Mouse (Mus musculus) lung, embryonic 14.5 days (tissue): ENCODE data around the gene Cobll1. TPM values are rescaled to one million over a fixed set of nuclear protein-coding genes. Genes with fewer than 3 reads are reported as not detected.

ENCODE experiments used
- ATAC-seq: fragments of 200-750 bp; cut with Nextera tagmentation; 2 replicates; pipeline ENCODE4 v1.8.0; 2017; ENCODE audit warnings: mild to moderate bottlenecking, moderate TSS enrichment, moderate library complexity; ENCODE audit not compliant: insufficient read depth
- DNase-seq: peaks from one replicate; pipeline ENCODE4 v3.0.0-alpha.2; 2015
- H3K27ac ChIP-seq: fragments of 300-500 bp; sonication (generic); 2 replicates; pipeline ENCODE4 v1.5.1; 2014; ENCODE audit warnings: low read depth, mild to moderate bottlenecking, moderate library complexity
- H3K27me3 ChIP-seq: fragments of 300-500 bp; sonication (generic); 2 replicates; pipeline ENCODE4 v1.6.1; 2014; ENCODE audit warnings: low read length, control low read depth; ENCODE audit not compliant: insufficient read depth
- H3K36me3 ChIP-seq: fragments of 300-500 bp; sonication (generic); 2 replicates; pipeline ENCODE4 v1.6.1; 2014; ENCODE audit warnings: control low read depth; ENCODE audit not compliant: insufficient read depth
- H3K4me1 ChIP-seq: fragments of 300-500 bp; sonication (generic); 2 replicates; pipeline ENCODE4 v1.6.1; 2014; ENCODE audit warnings: antibody characterized with exemption, control low read depth; ENCODE audit not compliant: insufficient read depth
- H3K4me2 ChIP-seq: fragments of 300-500 bp; sonication (generic); 2 replicates; pipeline ENCODE4 v1.6.1; 2014; ENCODE audit warnings: mild to moderate bottlenecking
- H3K4me3 ChIP-seq: fragments of 300-500 bp; sonication (generic); 2 replicates; pipeline ENCODE4 v1.5.1; 2014; ENCODE audit warnings: low read depth, low read length
- H3K9ac ChIP-seq: fragments of 300-500 bp; sonication (generic); 2 replicates; pipeline ENCODE4 v1.6.1; 2014
- H3K9me3 ChIP-seq: fragments of 300-500 bp; sonication (generic); 2 replicates; pipeline ENCODE4 v1.6.1; 2016; ENCODE audit warnings: low read depth, low read length, control low read depth
- CTCF ChIP-seq: IDR thresholded peaks from 2 replicates; pipeline ENCODE4 v1.5.1; 2016; ENCODE audit warnings: antibody characterized with exemption, low read depth
- WGBS: fragments of 180-500 bp; shearing (Covaris S2); extraction: QIAGEN DNeasy Blood & Tissue Kit; methylation state at CpG from one replicate; pipeline ENCODE4 v1.1.7; 2014; 5-methylcytosine and 5-hydroxymethylcytosine counted together
- polyA plus RNA-seq: library from polyadenylated mRNA; unstranded; fragments of >200 nt; fragmentation: Nextera tagmentation; extraction: Ambion mirVana; gene quantifications from 2 replicates; pipeline ENCODE4 v1.2.1, GENCODE M21; 2014

Cobll1 gene
- polyA plus RNA-seq, 1 experiment from 2014 or later, result 10.7 TPM

- Histone ChIP-seq H3K9me3 (no peaks in the 10 kb centered on the region), H3K4me3 (no peak overlapping the region), H3K36me3 (no peaks in the 10 kb centered on the region), H3K4me2 (no peak overlapping the region), H3K27me3 (no peaks in the 10 kb centered on the region), H3K27ac (no peak overlapping the region), H3K4me1 (no peaks in the 10 kb centered on the region), H3K9ac (no peak overlapping the region)
- DNase-seq (peak; percentile 33), ATAC-seq (no peak; the same call in 1 of the 2 replicates)
- TF ChIP-seq CTCF, result no peak
- 53% methylated on average over 12 of the region's 12 CpGs for WGBS
Measured at GRCm38 (mm10) chr2:65126141-65126783, 112.9 kb downstream of the Cobll1 start.

GRCm38 (mm10) chr2:65123702-65124101 is 115.5 kb downstream of the Cobll1 start:
- TF ChIP-seq CTCF, result no peak
- WGBS, result 63% methylated on average over 3 of the region's 3 CpGs
- DNase-seq (no peak), ATAC-seq (no peak)
- no peak overlapping the region for H3K4me3 ChIP-seq
- no peak overlapping the region for H3K27ac ChIP-seq
- no peak overlapping the region for H3K9ac ChIP-seq
- no peaks in the 10 kb centered on the region for H3K9me3 ChIP-seq
- no peaks in the 10 kb centered on the region for H3K36me3 ChIP-seq
- H3K27me3 ChIP-seq, result no peaks in the 10 kb centered on the region
- peaks cover 7% of the 10 kb centered on the region; the same call in 1 of the 2 replicates for H3K4me1 ChIP-seq
- H3K4me2 ChIP-seq, result no peak overlapping the region

GRCm38 (mm10) chr2:65121435-65121834 is 117.8 kb downstream of the Cobll1 start:
- peak; percentile 74 for TF ChIP-seq CTCF
- H3K36me3 ChIP-seq, result no peaks in the 10 kb centered on the region
- H3K4me1 ChIP-seq, result peaks cover 7% of the 10 kb centered on the region; the same call in 1 of the 2 replicates
- H3K27me3 ChIP-seq, result no peaks in the 10 kb centered on the region
- WGBS, result 2% methylated on average over 1 of the region's 1 CpGs
- H3K27ac ChIP-seq, result no peak overlapping the region
- no peak overlapping the region for H3K4me2 ChIP-seq
- no peak for ATAC-seq
- no peaks in the 10 kb centered on the region for H3K9me3 ChIP-seq
- H3K4me3 ChIP-seq, result no peak overlapping the region
- peak; percentile 88 for DNase-seq
- no peak overlapping the region for H3K9ac ChIP-seq

GRCm38 (mm10) chr2:65121012-65121411 is 118.2 kb downstream of the Cobll1 start:
- Histone ChIP-seq H3K4me2 (no peak overlapping the region), H3K4me1 (peaks cover 7% of the 10 kb centered on the region; the same call in 1 of the 2 replicates), H3K9ac (no peak overlapping the region), H3K27me3 (no peaks in the 10 kb centered on the region), H3K9me3 (no peaks in the 10 kb centered on the region), H3K36me3 (no peaks in the 10 kb centered on the region), H3K4me3 (no peak overlapping the region), H3K27ac (no peak overlapping the region)
- WGBS, result 46% methylated on average over 3 of the region's 3 CpGs
- DNase-seq, result no peak
- no peak for ATAC-seq
- TF ChIP-seq CTCF, result no peak

GRCm38 (mm10) chr2:65120112-65120511 is 119.1 kb downstream of the Cobll1 start:
- Histone ChIP-seq H3K27me3 (no peaks in the 10 kb centered on the region), H3K27ac (no peak overlapping the region), H3K9ac (no peak overlapping the region), H3K4me3 (no peak overlapping the region), H3K4me2 (no peak overlapping the region), H3K4me1 (peaks cover 7% of the 10 kb centered on the region; the same call in 1 of the 2 replicates), H3K9me3 (no peaks in the 10 kb centered on the region), H3K36me3 (no peaks in the 10 kb centered on the region)
- WGBS, result 41% methylated on average over 2 of the region's 2 CpGs
- peak; percentile 29 for DNase-seq
- ATAC-seq, result no peak
- no peak for TF ChIP-seq CTCF

- 31% methylated on average over 8 of the region's 8 CpGs for WGBS
- no peak for TF ChIP-seq CTCF
- Histone ChIP-seq H3K4me3 (no peak overlapping the region), H3K9me3 (no peaks in the 10 kb centered on the region), H3K4me1 (peaks cover 7% of the 10 kb centered on the region; the same call in 1 of the 2 replicates), H3K36me3 (no peaks in the 10 kb centered on the region), H3K4me2 (no peak overlapping the region), H3K27ac (peak overlapping the region; percentile 36; the same call in 1 of the 2 replicates), H3K9ac (no peak overlapping the region), H3K27me3 (no peaks in the 10 kb centered on the region)
- ATAC-seq (peak; percentile 69; the same call in 1 of the 2 replicates), DNase-seq (peak; percentile 78)
Measured at GRCm38 (mm10) chr2:65119667-65120066, 119.5 kb downstream of the Cobll1 start.

GRCm38 (mm10) chr2:65119076-65119475 is 120.1 kb downstream of the Cobll1 start:
- WGBS, result 72% methylated on average over 2 of the region's 2 CpGs
- no peak for TF ChIP-seq CTCF
- DNase-seq (no peak), ATAC-seq (peak; percentile 59; the same call in 1 of the 2 replicates)
- peaks cover 7% of the 10 kb centered on the region; the same call in 1 of the 2 replicates for H3K4me1 ChIP-seq
- H3K4me2 ChIP-seq, result no peak overlapping the region
- H3K27me3 ChIP-seq, result no peaks in the 10 kb centered on the region
- H3K9ac ChIP-seq, result no peak overlapping the region
- H3K4me3 ChIP-seq, result no peak overlapping the region
- H3K27ac ChIP-seq, result 0 out of 2 replicates have a peak overlapping the region, but pooled peaks have one; percentile 38
- H3K9me3 ChIP-seq, result no peaks in the 10 kb centered on the region
- no peaks in the 10 kb centered on the region for H3K36me3 ChIP-seq
